Mouse (Mus musculus): ENCODE results near the gene Atg101.

- TF ChIP-seq CTCF (IDR thresholded peaks at IDR 0.05; ENCODE audit: borderline replicate concordance, extremely low read depth, insufficient read depth, insufficient read length) (no peak), POLR2A (IDR thresholded peaks at IDR 0.05; ENCODE audit: borderline replicate concordance, extremely low read depth, insufficient read depth, insufficient read length, poor library complexity, severe bottlenecking) (no peak)
Measured at GRCm38 (mm10) chr15:101318889-101319765, 35.1 kb downstream of the Atg101 start.

Measured in brain, embryonic 14.5 days (tissue).